Mouse (Mus musculus) skeletal muscle tissue, adult 2 months (tissue): ENCODE measurements around the gene Crnn.

Experiments
- DNase-seq: peaks from one replicate; pipeline ENCODE4 v3.0.0-alpha.2; 2012; ENCODE audit warnings: low read depth, low spot score

Crnn gene

GRCm38 (mm10) chr3:93144510-93145051, at the start of gene Crnn:
Crnn (plus strand) TSS chr3:93144787.
- no peak for DNase-seq

GRCm38 (mm10) chr3:93096447-93096846, 48.1 kb upstream of the Crnn start:
- DNase-seq: no peak

- no peak for DNase-seq
Observed at GRCm38 (mm10) chr3:93111668-93112067, 32.9 kb upstream of the Crnn start.

- DNase-seq: no peak
Observed at GRCm38 (mm10) chr3:93114481-93114880, 30.1 kb upstream of the Crnn start.

- DNase-seq: no peak
Observed at GRCm38 (mm10) chr3:93119101-93119500, 25.5 kb upstream of the Crnn start.

GRCm38 (mm10) chr3:93128052-93128451, 16.5 kb upstream of the Crnn start:
- no peak for DNase-seq

GRCm38 (mm10) chr3:93129076-93129475, 15.5 kb upstream of the Crnn start:
- no peak for DNase-seq

- no peak for DNase-seq
Observed at GRCm38 (mm10) chr3:93130460-93130859, 14.1 kb upstream of the Crnn start.

- no peak for DNase-seq
Observed at GRCm38 (mm10) chr3:93162502-93162901, 17.9 kb downstream of the Crnn start.

- DNase-seq: no peak
Observed at GRCm38 (mm10) chr3:93162996-93163592, 18.5 kb downstream of the Crnn start.

- no peak for DNase-seq
Observed at GRCm38 (mm10) chr3:93180856-93181255, 36.3 kb downstream of the Crnn start.

GRCm38 (mm10) chr3:93196978-93197377, 52.4 kb downstream of the Crnn start, which contains the start of gene Flg2:
Flg2 (plus strand) TSS chr3:93197278.
- no peak for DNase-seq
